ENCODE assay signal across 8 mouse cellular contexts in the genomic region with DNA sequence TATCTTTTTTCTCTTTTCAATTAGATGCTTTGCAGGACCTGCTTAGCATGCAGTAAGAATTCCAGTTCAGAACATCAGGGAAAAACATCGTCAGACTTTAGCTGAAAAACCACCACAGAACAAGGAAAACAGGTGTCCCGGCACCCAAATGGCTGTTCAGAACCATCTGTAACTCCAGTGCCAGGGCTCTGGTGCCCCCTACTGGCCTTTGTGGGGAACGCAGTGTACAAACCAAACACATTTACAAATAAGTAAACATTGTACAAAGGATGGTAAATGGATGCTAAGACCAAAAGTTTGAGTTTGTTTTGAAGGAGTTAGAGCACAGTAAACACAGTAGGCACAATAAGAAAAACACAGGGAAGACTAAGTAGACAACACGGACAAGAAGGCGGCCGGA.
A peak's percentile ranks its signal among the peaks of the same experiment; 100 is the strongest.
DNase-seq lines count a peak whose midpoint lies in the region; ATAC-seq and TF ChIP-seq lines count a peak whose summit lies in the region.

No protein-coding gene starts in this region.

- no peaks in the 10 kb centered on the region for H3K27me3 ChIP-seq in liver, embryonic 11.5 days (replicated peaks; ENCODE audit: control insufficient read depth, insufficient read depth, low read length)
- H3K27me3 ChIP-seq in stomach, postnatal 0 days (ENCODE audit: control insufficient read depth, insufficient read depth, low read length), result no peaks in the 10 kb centered on the region

- ATAC-seq in CD4-positive, CD25-positive, alpha-beta regulatory T cell, adult 4 months, result no peak
- ATAC-seq in liver, embryonic 11.5 days (replicated peaks; ENCODE audit: low FRiP score), result no peak
- no peak for ATAC-seq in stomach, postnatal 0 days (ENCODE audit: low FRiP score, low TSS enrichment)
- ATAC-seq in frontal cortex, adult (ENCODE audit: low TSS enrichment), result no peak

- no peak overlapping the region for H3K4me2 ChIP-seq in liver, embryonic 11.5 days
- no peak overlapping the region for H3K4me2 ChIP-seq in stomach, postnatal 0 days (replicated peaks; ENCODE audit: low read depth)

- no peak for TF ChIP-seq EP300 in stomach, postnatal 0 days (optimal IDR thresholded peaks at IDR 0.05)

- H3K9me3 ChIP-seq in liver, embryonic 11.5 days (ENCODE audit: control insufficient read depth, low read length), result no peaks in the 10 kb centered on the region
- H3K9me3 ChIP-seq in stomach, postnatal 0 days (ENCODE audit: control insufficient read depth, low read length), result no peaks in the 10 kb centered on the region

- WGBS in liver, embryonic 11.5 days, result 81% methylated on average over 6 of the region's 6 CpGs
- 87% methylated on average over 6 of the region's 6 CpGs for WGBS in stomach, postnatal 0 days

- H3K36me3 ChIP-seq in liver, embryonic 11.5 days (ENCODE audit: control insufficient read depth, insufficient read depth, low read length), result peaks cover 22% of the 10 kb centered on the region
- H3K36me3 ChIP-seq in stomach, postnatal 0 days (ENCODE audit: control insufficient read depth, insufficient read depth, low read length), result peaks cover 13% of the 10 kb centered on the region

- TF ChIP-seq POLR2A in brain, embryonic 14.5 days (IDR thresholded peaks at IDR 0.05; ENCODE audit: borderline replicate concordance, extremely low read depth, insufficient read depth, insufficient read length, poor library complexity, severe bottlenecking), result no peak

- TF ChIP-seq CTCF in brain, embryonic 14.5 days (IDR thresholded peaks at IDR 0.05; ENCODE audit: borderline replicate concordance, extremely low read depth, insufficient read depth, insufficient read length), result peak; percentile 52; the same call in 1 of the 2 replicates
- peak; percentile 70 for TF ChIP-seq CTCF in stomach, postnatal 0 days (IDR thresholded peaks at IDR 0.05; ENCODE audit: low read depth)

- no peak overlapping the region for H3K27ac ChIP-seq in liver, embryonic 11.5 days (ENCODE audit: low read depth, low read length)
- H3K27ac ChIP-seq in stomach, postnatal 0 days (replicated peaks), result no peak overlapping the region

- DNase-seq in CD4-positive, CD25-positive, alpha-beta regulatory T cell, adult 2 months (ENCODE audit: low read depth, low spot score), result peak; percentile 52
- DNase-seq in liver, result peak; percentile 41
- no peak for DNase-seq in liver, embryonic 11.5 days (ENCODE audit: low spot score)
- no peak for DNase-seq in brain, embryonic 14.5 days (ENCODE audit: low read depth)
- DNase-seq in stomach, postnatal 0 days (ENCODE audit: low spot score), result no peak
- DNase-seq in frontal cortex, postnatal 36 days (ENCODE audit: low spot score in 2 of 2), result no peak

- no peaks in the 10 kb centered on the region for H3K4me1 ChIP-seq in liver, embryonic 11.5 days (replicated peaks; ENCODE audit: control insufficient read depth, insufficient read depth, low read length)
- no peaks in the 10 kb centered on the region for H3K4me1 ChIP-seq in stomach, postnatal 0 days (replicated peaks; ENCODE audit: control insufficient read depth, insufficient read depth)

- no peak overlapping the region for H3K4me3 ChIP-seq in liver, embryonic 11.5 days (ENCODE audit: low read depth, low read length)
- H3K4me3 ChIP-seq in stomach, postnatal 0 days (ENCODE audit: low read depth, low read length), result no peak overlapping the region

- no peak overlapping the region for H3K9ac ChIP-seq in liver, embryonic 11.5 days (ENCODE audit: low read depth, low read length)
- no peak overlapping the region for H3K9ac ChIP-seq in stomach, postnatal 0 days (ENCODE audit: low read length)

Comparison
In these comparisons a context has a peak if more than half of its experiments do, and no peak if none do; other contexts are left out.
1. DNase-seq: peak in CD4-positive, CD25-positive, alpha-beta regulatory T cell, adult 2 months (single experiment) and liver (single experiment); none in liver, embryonic 11.5 days (single experiment), brain, embryonic 14.5 days (single experiment), stomach, postnatal 0 days (single experiment) and frontal cortex, postnatal 36 days (0 of 2).